Mouse (Mus musculus) common myeloid progenitor, adult 5-6 weeks (primary cell): ENCODE results near the gene Fam163b. TPM values are rescaled to one million over a fixed set of nuclear protein-coding genes. Genes with fewer than 3 reads are reported as not detected.
A peak's percentile ranks its signal among the peaks of the same experiment; 100 is the strongest.

Experiments used
- ATAC-seq: replicated peaks from 2 replicates; pipeline ENCODE4 v1.8.0; 2016; ENCODE audit warnings: low read depth, mild to moderate bottlenecking, moderate TSS enrichment, inconsistent platforms; ENCODE audit not compliant: poor library complexity, severe bottlenecking
- total RNA-seq: library from RNA; stranded (forward); fragments of 200-1000, 187-1606 nt; gene quantifications from 2 replicates; pipeline ENCODE4 v1.2.3, GENCODE M21; 2017

The Fam163b gene
- not detected in 2 replicates for total RNA-seq

DNA sequence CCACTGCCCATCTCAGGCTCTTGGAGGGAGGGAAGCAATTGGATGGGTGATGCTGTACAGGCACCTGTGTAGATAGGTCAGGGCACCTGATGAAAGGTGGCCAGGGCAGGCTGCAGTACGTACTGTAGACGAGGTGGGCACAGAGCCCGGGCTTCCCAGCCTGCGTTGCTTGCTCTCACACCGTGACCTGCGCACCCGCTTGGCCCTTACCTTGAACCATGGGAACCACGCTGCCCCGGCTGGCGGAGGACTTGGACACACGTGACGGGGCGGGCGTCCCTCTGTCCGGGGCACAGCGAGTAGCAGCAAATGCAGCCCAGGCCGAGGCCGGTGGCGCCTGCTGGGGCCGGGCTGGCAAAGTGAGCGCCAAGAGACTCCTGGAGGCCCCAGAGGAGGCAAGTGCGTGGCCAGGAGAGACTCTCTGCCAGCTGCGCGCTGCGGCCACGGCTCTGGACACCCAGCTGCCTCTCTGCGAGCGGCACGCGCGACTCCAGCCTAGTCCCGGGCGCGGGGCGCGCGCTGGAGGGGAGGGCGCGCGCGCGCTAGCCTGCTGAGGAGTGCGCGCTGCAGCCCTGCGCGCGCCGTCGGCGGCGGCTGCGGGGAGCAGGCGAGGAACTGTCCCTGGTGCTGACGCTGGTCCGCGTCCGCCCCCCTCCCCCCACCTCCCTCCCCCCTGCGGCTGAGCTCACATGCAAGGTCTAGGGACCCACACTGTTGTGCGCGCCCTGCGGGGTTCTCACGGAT, at the start of gene Fam163b:
TSS of gene Fam163b (minus strand) at position 542 of the 744 bp plus-strand sequence.
- ATAC-seq: peak; percentile 47; the same call in 1 of the 2 replicates

DNA sequence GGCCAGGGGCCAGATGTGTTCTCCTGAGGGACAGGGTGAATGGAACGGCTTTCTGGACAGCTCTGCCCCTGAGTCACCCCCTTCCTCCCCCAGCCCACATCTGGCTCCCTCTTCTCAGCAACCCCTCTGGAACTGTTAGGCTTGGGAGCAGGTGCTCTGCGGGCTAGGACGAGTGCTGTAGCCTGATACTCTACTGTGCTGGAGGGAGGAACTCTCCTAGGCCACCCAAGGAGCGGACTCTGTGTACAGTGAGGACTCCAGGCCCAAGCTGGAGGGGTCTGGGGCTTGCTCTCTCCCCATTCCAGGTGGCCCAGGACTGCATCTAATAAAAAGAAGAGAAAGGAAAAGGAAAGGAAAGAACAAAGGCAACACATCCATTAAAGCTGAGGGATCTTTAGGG, 47.7 kb upstream of the Fam163b start:
- no peak for ATAC-seq

DNA sequence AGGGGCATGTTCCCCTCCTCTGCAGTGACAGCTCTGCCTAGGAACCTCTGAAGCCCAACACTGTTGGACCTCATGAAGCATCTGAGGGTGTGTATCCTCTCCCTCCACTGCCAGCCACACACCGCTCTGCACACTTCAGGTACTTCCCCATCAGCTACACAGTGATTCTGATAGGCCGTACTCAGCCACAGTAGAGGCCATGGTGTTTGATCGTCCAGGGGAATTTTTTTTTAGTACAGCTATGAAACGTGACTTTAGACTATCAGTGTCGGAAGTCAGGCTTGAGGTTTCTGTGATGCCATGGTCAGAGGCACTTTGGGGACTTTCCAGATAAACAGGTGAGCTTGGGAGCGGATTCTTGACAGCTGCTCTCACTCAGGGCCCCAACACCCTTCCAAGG, 45.2 kb upstream of the Fam163b start:
- no peak for ATAC-seq

DNA sequence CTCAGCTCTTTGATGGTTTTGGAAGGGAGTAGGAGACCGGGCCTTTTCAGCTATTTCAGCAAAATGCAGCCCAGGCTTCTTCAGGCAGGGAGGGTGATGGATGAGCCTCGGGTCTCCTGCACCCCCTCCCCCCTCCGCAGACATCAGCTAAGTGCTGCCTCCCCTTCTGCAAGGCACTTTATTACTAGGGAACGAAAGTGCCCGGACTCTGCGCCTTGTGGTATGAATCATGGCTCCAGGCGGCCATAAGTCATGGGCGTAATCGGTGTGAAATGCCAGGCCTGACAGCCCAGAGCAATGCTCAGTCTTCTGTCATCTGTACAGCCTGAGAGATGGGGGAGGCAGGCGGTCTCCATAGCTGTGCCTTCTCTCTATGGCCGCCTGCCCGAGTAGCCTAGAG, 41.4 kb upstream of the Fam163b start:
- ATAC-seq: no peak

DNA sequence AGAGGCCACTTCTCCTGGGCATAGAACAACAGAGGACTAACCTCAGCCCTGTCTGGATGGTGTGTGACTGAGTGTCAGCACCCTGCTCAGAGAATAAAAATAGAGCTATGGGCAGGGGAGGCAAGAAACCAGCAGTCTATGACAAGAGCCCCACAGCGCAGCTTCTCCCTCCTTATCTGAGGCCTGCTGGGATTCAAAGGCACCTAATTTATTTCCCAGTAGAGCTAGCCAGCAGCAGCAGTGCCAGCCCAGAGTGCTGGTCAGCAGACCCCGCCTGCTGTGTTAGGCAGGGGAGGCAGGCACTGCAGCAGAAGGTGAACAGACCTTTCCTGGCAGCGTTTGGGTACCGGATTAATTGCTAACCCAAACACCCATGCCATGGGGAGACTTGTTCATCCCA, 39.6 kb upstream of the Fam163b start:
- ATAC-seq: no peak

DNA sequence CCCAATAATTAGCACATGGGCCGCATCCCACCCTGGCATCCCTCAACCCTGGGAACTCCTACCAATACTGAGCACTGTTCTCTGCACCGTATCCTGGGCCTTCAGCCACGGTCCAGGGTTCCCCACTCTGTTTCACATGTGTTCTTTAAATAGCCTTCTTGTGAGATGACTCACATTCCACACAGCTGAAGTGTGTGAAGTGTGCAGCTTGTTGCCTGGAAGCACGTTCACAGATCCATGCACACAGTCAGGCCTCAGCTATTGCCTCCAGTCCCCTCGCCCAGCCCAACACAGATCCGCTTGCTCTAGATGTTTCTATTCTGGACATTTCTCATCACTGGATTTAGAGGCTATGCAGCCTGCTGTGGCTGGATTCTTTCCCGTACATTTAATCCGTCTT, 36.8 kb upstream of the Fam163b start:
- ATAC-seq: no peak

DNA sequence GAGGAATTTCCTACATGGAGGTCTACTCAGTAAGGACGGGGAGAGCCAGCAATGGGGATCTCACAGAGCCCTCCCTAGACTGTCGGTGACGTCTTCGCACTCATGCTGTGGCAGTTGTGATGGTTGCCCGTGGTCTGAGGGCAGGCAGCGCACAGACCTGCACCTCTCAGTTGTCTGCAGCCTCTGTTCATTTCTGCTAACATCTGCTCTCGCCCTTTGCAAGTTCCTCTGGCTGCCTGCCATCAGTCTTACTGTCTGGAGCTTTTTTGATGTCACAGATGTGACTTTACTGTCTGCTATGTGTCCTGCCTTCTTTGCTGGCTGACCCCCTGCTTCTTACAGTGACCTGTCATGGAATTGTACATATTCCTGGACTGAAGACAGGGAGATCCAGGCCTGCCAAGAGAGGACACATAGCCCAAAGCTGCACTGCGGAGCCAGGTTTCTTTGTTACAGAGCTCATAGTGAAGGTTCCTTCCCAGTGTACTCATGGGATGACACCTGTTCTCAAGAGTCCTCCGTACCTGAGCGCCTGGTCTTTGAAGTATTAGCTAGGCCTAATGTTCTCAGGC, 33.5 kb upstream of the Fam163b start:
- no peak for ATAC-seq

DNA sequence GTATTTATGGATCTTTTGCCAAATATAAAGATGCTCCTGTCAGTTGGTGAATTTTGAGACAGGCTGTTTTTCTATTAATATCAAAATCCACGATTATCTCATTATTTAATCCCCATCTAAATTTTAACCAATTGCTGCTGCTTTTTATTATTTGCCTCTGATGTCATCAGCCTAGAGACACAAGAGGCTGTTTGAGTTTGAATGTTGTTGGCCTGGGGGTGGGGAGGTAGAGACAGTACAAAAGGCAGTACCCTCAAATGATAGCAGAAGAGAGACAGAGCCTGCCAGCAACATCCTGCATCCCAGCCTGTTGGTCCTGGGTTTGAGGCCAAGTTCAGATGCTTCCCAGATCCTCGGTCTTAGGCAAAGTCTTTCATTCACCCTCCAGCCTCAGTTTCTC, 32.0 kb upstream of the Fam163b start:
- no peak for ATAC-seq

DNA sequence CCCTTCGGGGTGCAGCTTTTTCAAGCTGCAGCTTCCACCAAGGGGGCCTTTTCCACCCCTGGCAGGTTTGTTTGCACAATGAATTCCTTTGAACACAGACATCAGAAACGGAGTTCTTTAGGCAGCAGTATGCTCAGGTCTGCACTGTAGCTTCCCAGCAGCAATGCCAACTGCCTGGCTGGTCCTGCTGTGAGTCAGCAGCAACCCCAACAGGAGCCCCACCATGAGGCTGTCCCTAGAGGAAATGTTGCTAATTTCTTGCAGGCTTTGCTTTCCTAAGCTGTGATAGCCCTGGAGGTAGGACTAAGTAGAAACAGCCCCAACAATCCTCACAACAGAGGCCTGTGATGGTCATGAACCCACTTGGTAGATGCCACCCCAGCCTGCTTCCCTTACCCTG, 24.7 kb upstream of the Fam163b start:
- ATAC-seq: no peak

DNA sequence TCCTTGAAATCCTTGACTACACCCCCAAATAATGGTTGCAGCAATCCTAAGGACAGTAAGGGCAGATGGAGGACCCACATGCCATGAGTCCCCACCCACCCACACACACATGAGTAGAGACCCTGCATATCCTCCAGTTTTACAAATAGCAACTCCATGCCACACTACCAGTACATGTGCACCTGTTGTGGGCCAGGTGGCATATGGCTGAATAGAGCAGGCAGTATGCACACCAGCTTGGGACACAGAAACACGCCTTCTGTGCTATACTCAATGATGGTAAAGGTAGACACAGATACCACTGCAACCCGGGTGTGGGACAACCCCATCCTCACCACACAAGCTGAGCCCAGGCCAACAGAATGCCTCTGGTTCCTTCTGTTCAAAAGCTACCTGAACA, 23.8 kb upstream of the Fam163b start:
- ATAC-seq: no peak

DNA sequence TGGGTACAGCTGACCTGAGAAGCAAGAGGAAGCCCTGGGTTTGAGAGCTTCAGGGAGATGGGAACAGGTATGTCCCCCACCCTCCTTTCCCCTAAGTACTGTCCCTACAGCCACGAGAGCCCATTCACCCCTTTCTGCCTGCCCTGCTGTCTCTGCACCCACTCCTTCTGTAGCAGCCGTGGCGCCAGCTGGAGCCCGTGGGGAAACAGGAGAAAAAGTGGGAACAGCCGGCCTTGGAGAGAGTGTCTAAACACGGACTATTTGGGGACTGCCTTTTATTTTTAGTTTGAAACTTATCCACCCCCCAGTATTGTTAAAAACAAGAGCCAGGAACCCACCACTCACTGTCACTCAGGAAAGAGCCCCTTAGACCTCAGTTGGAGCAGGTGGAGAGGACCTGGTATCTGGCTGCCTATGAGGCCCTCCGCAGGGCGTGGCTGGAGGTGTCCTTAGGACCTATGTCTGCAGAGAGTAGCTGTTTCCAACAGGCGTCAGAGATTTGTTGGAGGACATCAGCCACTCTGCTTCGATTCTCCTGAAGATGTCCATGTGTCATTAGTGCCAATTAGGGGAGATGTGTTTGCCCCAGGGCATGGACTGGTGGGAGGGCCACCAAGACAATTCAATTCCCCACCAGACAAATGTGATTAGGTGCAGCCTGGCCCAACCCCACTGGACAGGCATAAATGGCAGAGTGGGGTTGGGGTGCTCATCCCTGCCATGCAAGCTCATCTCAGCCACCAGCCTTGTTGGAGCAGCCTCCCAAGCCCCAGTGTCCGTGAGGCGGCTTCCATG, 22.7 kb upstream of the Fam163b start, which contains the start of gene Dbh:
TSS of gene Dbh (plus strand) at position 438 of the 795 bp plus-strand sequence.
- ATAC-seq: no peak

DNA sequence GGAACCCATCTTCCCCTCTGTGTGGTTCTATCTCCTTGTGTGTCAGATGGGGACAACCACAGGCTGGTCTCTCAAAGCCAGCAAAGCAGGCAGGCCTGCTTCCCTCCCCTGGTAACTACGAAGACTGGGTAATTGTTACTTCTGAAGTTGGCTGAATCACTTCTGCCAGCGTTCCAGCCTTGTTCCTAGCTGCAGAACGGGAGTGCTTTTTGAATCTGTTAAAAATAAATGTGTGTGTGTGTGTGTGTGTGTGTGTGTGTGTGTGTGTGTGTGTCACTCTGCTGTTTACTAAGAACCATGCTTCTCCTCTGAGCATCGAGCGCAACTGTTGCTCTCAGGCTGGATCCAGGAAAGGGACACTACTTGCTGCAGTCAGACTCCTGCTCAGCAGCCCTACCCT, 21.6 kb upstream of the Fam163b start:
- no peak for ATAC-seq

DNA sequence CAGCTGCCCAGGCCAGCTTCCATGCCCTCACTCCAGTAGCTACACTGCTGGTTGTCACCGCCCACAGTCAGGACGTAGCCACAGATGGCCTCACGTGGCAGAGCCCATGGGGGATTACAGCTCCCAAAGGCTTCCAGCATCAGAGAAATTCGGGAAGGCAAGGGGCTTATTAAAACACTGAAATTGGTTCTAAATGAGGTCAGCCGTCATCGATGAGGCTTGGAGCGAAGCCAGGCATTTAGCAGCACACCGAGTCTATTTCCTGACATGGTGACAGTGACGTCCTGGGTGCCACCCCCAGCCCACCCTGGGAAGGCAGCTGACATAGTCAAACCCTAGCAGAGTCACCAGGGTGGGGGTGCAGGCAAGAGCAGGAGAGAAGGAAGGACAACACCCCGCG, 20.4 kb upstream of the Fam163b start:
- no peak for ATAC-seq

DNA sequence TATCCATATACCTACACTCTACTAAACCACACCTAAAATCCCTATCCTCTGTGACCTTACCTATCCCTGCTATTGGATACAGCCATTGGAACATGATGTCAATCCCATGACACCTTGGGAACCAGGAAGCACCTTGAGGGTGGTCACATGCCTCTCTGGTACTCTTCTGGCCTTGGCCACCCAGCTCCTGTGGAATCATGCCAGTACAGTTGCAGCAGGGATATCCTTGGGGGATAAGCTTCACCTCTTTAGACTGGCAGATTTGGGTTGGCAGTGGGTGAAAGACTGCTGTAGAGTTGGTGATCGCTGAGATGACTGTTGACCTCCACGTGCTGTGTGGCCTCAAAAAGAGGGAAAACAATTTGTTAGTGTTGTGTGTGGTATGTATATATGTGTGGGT, 19.2 kb upstream of the Fam163b start:
- ATAC-seq: no peak

DNA sequence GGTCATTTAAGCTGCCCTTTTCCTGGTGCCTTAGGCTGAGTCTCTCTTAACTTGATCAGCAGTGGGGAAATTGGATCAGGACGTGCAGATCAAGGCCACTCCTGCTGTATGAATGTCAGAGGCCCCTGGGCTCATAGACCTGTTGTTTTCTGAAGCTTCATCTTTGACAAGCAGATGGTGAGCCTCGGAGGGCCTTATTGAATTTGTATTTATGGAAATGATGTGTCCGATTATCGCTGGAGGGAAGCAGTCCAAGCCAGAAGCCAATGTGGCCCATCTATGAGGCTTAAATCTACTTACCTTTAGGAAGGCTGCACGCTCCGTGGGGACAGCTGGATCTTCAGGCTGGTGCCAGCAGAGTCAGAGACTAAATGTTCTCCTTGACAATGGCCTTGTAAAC, 14.3 kb upstream of the Fam163b start:
- no peak for ATAC-seq

DNA sequence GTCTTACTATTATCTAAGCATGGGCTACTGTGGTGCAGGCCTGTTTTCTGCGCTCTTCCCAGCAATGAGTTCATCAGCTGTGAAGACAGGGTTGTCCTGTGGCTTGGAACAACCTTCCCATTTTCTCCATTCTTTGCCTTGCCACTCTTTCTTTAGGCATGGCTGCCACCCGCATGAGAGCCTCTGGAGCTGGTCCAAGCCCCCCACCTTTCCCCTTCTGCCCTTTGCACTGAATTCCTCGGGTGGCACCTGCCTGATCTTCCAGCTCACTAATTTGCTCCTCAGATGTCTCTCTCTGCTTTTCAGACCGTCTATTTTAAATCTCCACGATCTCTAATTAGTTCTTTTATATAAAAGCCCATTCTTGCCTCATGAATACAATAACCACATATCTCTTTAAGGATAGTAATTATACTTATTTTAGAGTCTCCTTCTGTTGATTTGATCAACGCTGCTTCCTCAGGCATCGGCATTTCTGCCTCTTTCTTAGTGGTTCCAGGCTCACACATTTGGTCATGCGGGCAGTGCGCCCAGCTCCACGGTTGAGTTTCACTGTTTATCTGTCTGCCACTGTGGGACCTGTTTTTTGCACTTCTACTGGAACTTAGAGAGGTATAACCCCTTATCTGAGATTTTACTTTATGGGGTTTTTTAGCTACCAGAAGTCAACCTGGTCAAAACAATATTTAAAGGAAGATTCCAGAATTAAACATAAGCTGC, 12.3 kb upstream of the Fam163b start:
- ATAC-seq: no peak

DNA sequence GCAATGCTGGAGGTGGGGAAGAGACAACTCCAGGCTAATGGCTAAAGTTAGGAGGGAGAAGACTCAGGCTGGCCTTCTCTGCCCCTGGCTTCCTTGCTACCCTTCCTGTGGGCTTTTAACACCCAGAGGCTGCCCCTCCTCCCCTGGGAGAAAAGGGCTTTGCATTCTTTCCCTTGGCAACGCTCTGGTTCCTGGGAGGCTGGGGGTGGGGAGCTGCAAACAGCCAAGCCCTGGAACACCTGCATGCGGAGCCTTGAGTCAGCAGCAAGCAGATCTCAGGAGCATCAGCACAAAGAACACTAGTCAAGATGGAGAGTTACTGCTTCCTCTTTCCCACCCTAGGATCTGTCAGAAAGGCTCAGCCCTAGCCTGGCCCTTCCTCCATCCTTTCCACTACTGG, 7.2 kb upstream of the Fam163b start:
- no peak for ATAC-seq

DNA sequence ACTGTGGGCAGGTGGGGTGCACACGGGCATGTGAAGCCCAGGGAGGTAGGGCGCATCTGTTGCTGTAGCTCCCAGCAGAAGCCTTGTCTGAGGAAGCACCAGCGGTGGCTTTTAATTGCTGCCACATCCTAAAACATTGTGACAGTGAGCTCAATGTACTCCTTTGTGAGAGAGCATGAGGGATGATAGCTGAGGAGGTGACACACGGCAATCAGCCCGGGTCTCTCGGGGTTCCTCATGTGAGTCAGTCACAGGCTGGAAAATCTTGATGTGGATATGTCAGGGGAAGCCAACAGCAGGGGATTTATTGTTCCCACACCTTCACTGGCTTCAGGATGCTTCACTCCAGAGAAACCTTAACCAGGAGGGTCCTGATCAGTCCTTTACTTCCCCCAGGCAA, 4.5 kb upstream of the Fam163b start:
- ATAC-seq: no peak

DNA sequence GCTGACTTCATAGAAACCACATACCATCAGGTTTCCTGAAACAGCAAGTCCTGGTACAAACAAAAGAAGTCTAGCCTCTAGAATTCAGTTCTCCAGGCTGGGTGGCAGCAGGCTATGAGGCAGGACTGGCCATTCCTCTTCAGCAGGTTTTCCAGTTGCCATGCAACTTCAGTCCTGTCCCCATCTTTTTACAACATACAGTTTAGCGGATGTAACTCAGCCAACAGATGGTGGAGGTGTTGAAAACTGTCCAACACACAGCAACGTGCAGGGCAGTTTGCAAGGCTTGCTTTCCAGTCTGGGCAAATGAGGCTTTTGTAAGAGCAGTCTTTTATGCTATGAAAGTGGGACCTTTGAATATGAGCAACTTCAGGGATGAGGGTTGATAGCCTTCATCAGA, 2.7 kb upstream of the Fam163b start:
- no peak for ATAC-seq

DNA sequence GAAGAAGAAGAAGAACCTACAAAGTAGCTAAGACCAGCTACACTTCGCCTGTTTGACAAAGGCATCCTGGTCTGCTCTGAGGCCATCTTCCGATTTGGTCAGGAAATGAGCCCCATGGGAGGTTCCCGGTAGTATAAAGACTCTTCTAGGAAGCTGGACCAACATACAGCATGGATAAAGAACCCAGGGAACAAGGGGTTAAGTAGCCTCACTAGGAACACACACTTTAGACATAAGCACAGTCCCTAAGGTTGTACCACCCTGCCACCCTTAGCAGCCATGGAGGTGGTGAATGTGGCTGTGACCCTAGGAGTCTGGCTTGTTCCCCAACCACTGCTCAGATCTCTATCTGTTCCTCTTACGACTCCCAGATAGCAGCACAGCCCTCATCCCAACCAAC, 3.9 kb downstream of the Fam163b start:
- no peak for ATAC-seq

DNA sequence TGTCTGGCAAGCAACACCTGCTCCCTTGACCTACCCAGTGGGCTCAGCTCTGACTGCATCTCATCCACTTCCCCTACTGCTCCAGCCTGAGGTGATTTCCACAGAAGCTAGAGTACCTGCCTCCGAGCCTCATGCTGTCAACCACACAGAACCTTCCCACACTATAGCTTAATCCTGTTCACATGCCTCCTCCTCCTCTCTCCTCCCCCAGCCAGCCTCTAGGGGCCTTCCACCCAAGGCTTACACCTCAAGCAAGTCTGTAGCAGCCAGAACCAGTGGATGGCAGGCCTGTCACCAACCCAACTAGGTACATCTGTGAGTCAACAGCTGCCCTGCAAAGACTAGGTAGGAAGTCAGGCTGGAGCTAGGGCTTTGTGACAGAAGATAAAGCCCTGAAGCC, 5.5 kb downstream of the Fam163b start:
- ATAC-seq: no peak
